ENCODE assay signal across 11 mouse cellular contexts in the genomic region with DNA sequence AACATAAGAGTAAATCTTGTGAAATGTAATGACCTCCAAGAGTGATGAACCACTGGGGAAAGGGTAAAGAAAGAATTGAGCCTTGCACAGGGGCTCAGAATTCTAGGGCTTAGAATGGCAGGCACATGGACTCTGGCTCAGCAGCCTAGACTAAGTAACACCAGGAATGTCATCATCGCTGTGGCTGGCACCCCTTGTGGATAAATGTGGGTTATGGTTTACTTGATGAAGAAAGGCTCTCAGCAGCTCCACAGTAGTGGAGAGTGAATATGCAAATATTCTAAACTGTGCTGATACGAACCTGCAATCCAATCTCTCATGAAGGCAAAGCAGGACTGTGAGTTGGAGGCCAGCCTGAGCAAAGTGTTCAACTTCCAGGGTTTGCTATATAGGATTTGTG.
"Had no signal": no experiment of that assay in that cellular context is flagged by ENCODE, and none has a peak within 500 bp of the region (broad histone marks: within the 10 kb centered on the region; RNA-seq: fewer than 3 reads in every experiment).

No protein-coding gene starts in this region.

- DNase-seq: kidney, adult 9 months; kidney, postnatal 36 days; layer of hippocampus, postnatal 36 days; liver; liver, embryonic 13.5 days; liver, postnatal 0 days; lung, postnatal 14 days; right cerebral cortex, postnatal 4 days; spleen, adult 18-20 months; thymus, adult 18-20 months; thymus, postnatal 14 days had no signal
